Comparison of ENCODE assay signal across 8 mouse cellular contexts in the genomic region with DNA sequence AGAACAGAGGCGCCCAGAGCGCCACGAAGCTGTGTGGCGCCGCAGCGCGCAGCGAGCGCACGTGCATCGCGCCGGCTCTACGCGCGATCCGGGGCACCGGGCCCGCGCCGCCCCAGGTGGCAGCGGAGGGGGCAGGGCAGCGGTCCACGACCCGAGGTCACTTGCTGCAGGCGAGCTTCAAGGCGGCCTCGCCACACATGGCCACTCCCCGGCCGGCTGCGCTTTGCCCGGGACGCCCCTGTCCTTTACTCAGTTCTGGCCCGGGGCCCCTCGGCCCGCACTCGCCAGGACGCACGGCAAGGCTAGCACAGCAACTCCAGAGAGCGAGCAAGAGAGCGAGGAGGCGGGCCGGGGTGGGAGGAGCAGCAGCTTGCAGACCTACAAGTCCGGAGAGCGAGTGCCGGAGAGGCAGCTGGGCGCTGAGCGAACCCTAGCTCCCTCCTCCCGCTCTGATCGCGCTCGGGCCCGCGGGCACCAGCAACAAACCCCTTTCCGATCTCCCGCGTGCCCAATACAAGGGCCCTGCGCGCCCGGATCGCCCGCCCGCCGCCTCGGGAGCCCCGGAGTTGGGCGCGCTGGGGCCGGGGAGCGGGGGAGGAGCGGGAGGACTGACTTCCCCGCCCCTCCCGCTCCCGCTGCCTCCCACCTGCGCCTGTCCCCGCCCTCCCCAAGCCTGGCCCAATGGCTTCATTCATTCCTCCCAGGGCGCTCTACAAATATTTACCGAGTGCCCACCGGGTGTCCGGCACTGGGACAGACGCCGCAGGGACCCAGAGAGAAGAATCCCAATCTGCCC. TPM values are rescaled to one million over a fixed set of nuclear protein-coding genes. Genes with fewer than 3 reads are reported as not detected.
DNase-seq lines count a peak whose midpoint lies in the region; ATAC-seq and TF ChIP-seq lines count a peak whose summit lies in the region.

A gene (minus strand): TSS at position 319 of the 796 bp plus-strand sequence.

- H3K9me3 ChIP-seq in ES-E14 (ENCODE audit: control insufficient read depth, insufficient read depth, low read depth, low read length): no peaks in the 10 kb centered on the region
- no peaks in the 10 kb centered on the region for H3K9me3 ChIP-seq in hindbrain, embryonic 16.5 days (ENCODE audit: control insufficient read depth, low read length)

- H3K36me3 ChIP-seq in ES-E14 (ENCODE audit: control insufficient read depth, insufficient read depth, low read length, poor library complexity, severe bottlenecking): no peaks in the 10 kb centered on the region
- no peaks in the 10 kb centered on the region for H3K36me3 ChIP-seq in hindbrain, embryonic 16.5 days (ENCODE audit: control insufficient read depth, insufficient read depth, low read length)

- under 1% methylated on average over 49 of the region's 82 CpGs for WGBS in hindbrain, embryonic 16.5 days

- peaks cover 65% of the 10 kb centered on the region for H3K27me3 ChIP-seq in hindbrain, embryonic 16.5 days (replicated peaks; ENCODE audit: control insufficient read depth, insufficient read depth, low read length)

- intact Hi-C loops in left cerebral cortex, postnatal 25 days (cut with DNase I): no loop called here

- peak within 1 kb of the TSS; percentile 76 to 85 for H3K4me3 ChIP-seq in ES-E14 (ENCODE audit: insufficient read depth in 1 of 2, low read depth in 1 of 2, low read length in 2 of 2, poor library complexity in 1 of 2, severe bottlenecking in 1 of 2)
- peak within 1 kb of the TSS; percentile 56 for H3K4me3 ChIP-seq in hindbrain, embryonic 16.5 days (ENCODE audit: low read length)

- peak; percentile 77 for ATAC-seq in hindbrain, embryonic 16.5 days
- ATAC-seq in megakaryocyte progenitor cell, adult 5-6 weeks (replicated peaks; ENCODE audit: poor library complexity): peak; percentile 49

- in situ Hi-C loops in ES-E14 (cut with MboI; ENCODE audit: low sequenced_read_pairs in 2 of 2, unreplicated experiment in 2 of 2): no loop called here

- peak; percentile 81 for DNase-seq in ES-E14 (ENCODE audit: low read depth, low spot score)
- peak; percentile 78 for DNase-seq in adrenal gland, postnatal 10 days
- DNase-seq in forelimb bud, embryonic 11.5 days (ENCODE audit: low read depth, low spot score): peak; percentile 84
- DNase-seq in left cerebral cortex, postnatal 25 days (ENCODE audit: low spot score in 2 of 2): peak; percentile 43 to 51
- peak; percentile 34 for DNase-seq in skeletal muscle tissue, adult 2 months (ENCODE audit: low read depth, low spot score)
- no peak for DNase-seq in adipocyte (ENCODE audit: low spot score)

- H3K9ac ChIP-seq in ES-E14 (ENCODE audit: insufficient read depth, low read depth, low read length, poor library complexity, severe bottlenecking): peak within 1 kb of the TSS; percentile 63
- peak within 1 kb of the TSS; percentile 63 for H3K9ac ChIP-seq in hindbrain, embryonic 16.5 days (ENCODE audit: low read depth, low read length)

- peak within 1 kb of the TSS; percentile 96 for H3K4me2 ChIP-seq in hindbrain, embryonic 16.5 days (ENCODE audit: low read length)

- H3K4me1 ChIP-seq in ES-E14 (ENCODE audit: control insufficient read depth in 2 of 2, insufficient read depth in 2 of 2, low read length in 2 of 2, poor library complexity in 1 of 2): peaks cover 0 to 16% of the 10 kb centered on the region in 2 experiments; a peak in 1 of 4 replicates
- peaks cover 26% of the 10 kb centered on the region for H3K4me1 ChIP-seq in hindbrain, embryonic 16.5 days (ENCODE audit: control insufficient read depth, insufficient read depth, low read depth, low read length)

- no peak within 1 kb of the TSS for H3K27ac ChIP-seq in ES-E14 (ENCODE audit: insufficient read depth, low read depth, low read length, poor library complexity, severe bottlenecking)
- H3K27ac ChIP-seq in hindbrain, embryonic 16.5 days (ENCODE audit: low read depth, low read length): peak within 1 kb of the TSS; percentile 61

TF ChIP-seq in ES-E14, 5 proteins besides CTCF, POLR2A, EP300 and RAD21:
- TF ChIP-seq ZC3H11A (IDR thresholded peaks at IDR 0.05; ENCODE audit: borderline replicate concordance, low read depth, low read length): no peak
- TF ChIP-seq MAFK (IDR thresholded peaks at IDR 0.05; ENCODE audit: insufficient read depth, low read depth, low read length): no peak
- TF ChIP-seq CHD2 (IDR thresholded peaks at IDR 0.05; ENCODE audit: low read depth, low read length): no peak
- no peak for TF ChIP-seq ZNF384 (IDR thresholded peaks at IDR 0.05; ENCODE audit: low read depth, low read length)
- no peak for TF ChIP-seq HCFC1 (IDR thresholded peaks at IDR 0.05; ENCODE audit: borderline replicate concordance, insufficient read depth, low read length)

RNA-seq across cellular contexts. Expression of the gene that starts here (rescaled TPM):
- total RNA-seq in ES-E14 (2012; rRNA removed): 1.4 and 2.3 TPM in 2 replicates
- total RNA-seq in adrenal gland, postnatal 10 days (2021): 10 to 100 TPM in 1 of 2 experiments, 1 to 10 TPM in 1; 7.9 to 10.1 TPM
- 13.7 and 20.0 TPM in 2 replicates for polyA plus RNA-seq in hindbrain, embryonic 16.5 days (2015; fragmentation: Nextera tagmentation; extraction: Ambion mirVana)
- total RNA-seq in left cerebral cortex, postnatal 25 days (2021): 10 to 100 TPM; 10.8 to 12.2 TPM
- total RNA-seq in megakaryocyte progenitor cell, adult 5-6 weeks (2015): 0.10 TPM in 1 of 2 replicates, not detected in the other
- not detected in 2 replicates for total RNA-seq in megakaryocyte progenitor cell, adult 5-6 weeks (2017)

Comparison
In these comparisons a context has a peak if more than half of its experiments do, and no peak if none do; other contexts are left out.
1. Peak in ATAC-seq in megakaryocyte progenitor cell, adult 5-6 weeks; RNA of the gene not detected or under 1 TPM.